Mouse (Mus musculus) spleen, adult 10 weeks (tissue): ENCODE measurements around the gene Npy2r. TPM values are rescaled to one million over a fixed set of nuclear protein-coding genes. Genes with fewer than 3 reads are reported as not detected.

ENCODE experiments used
- polyA plus RNA-seq: library from polyadenylated mRNA; stranded (reverse); fragments of 350-450 nt; fragmentation: Illumina TruSeq; extraction: RNeasy Lipid Tissue Mini Kit (QIAGEN cat#74804); gene quantifications from one replicate; pipeline ENCODE4 v1.2.3, GENCODE M21; 2015; ENCODE audit warnings: low replicate concordance; ENCODE audit not compliant: insufficient read depth

The Npy2r gene
- not detected for polyA plus RNA-seq

GRCm38 (mm10) chr3:82547908-82548721 is at the start of gene Npy2r:
Gene Npy2r, minus strand, starts transcription at chr3:82548084.

Other genes starting within 250 kb of the Npy2r start
- 0.91 TPM for gene Map9, start 190.0 kb downstream of the Npy2r start, polyA plus RNA-seq